Mouse (Mus musculus): Measurements from ENCODE around the gene Tctex1d4. TPM values are rescaled to one million over a fixed set of nuclear protein-coding genes. Genes with fewer than 3 reads are reported as not detected.

Gene Tctex1d4
- total and polyA plus RNA-seq, 3 experiments = 0.31 to 1.3 TPM; not detected in 1

DNA sequence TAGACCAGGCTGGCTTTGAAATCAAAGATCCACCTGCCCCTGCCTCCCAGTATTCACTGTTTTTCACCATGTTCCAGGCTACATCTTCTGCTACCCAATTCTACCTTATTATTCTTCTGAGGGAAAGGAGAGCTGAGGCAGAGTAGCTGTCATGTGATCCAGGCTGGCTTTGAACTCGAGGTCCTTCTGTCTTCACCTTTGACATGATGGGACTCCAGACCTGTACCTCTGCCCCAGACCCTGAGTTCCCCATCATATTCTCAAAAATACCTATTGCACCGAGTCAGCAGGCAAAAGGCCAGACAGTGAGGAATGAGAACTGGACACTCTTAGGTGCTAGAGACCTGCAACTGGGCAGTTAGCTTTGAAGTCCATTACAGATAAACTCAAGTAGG, 8.0 kb downstream of the Tctex1d4 start:
- Histone ChIP-seq H3K4me3 (ENCODE audit: control insufficient read depth in 1 of 2, insufficient read depth in 1 of 2, low read depth in 2 of 2, low read length in 2 of 2) (peak overlapping the region in 1 of 2 experiments; percentile 82; a peak in 1 of 4 replicates), H3K27ac (ENCODE audit: control insufficient read depth, low read depth, low read length) (no peak overlapping the region), H3K79me2 (ENCODE audit: control insufficient read depth, insufficient read depth, low read length, poor library complexity) (peaks cover 9% of the 10 kb centered on the region), H3K27me3 (ENCODE audit: control insufficient read depth in 1 of 2, insufficient read depth in 2 of 2, low read length in 2 of 2) (no peaks in the 10 kb centered on the region), H3K4me1 (ENCODE audit: control insufficient read depth in 1 of 2, insufficient read depth in 2 of 2, low read length in 2 of 2) (peaks cover 7 to 27% of the 10 kb centered on the region in 2 experiments), H3K9ac (ENCODE audit: control insufficient read depth, low read depth, low read length, poor library complexity, severe bottlenecking) (no peak overlapping the region; the same call in 1 of the 2 replicates), H3K36me3 (ENCODE audit: control insufficient read depth in 1 of 2, insufficient read depth in 2 of 2, low read length in 2 of 2) (peaks cover 0 to 4% of the 10 kb centered on the region in 2 experiments; a peak in 2 of 4 replicates), H3K9me3 (replicated peaks; ENCODE audit: insufficient read depth, low read length) (no peaks in the 10 kb centered on the region)
- TF ChIP-seq USF2 (IDR thresholded peaks at IDR 0.05; ENCODE audit: borderline replicate concordance in 1 of 2, insufficient read depth in 1 of 2, low read depth in 1 of 2, low read length in 2 of 2) (no peak), USF1 (IDR thresholded peaks at IDR 0.05; ENCODE audit: low read depth, low read length) (peak; percentile 54; the same call in 1 of the 2 replicates), MYB (IDR thresholded peaks at IDR 0.05; ENCODE audit: low read depth, low read length) (no peak)
- no peak for DNase-seq (ENCODE audit: low read depth, low spot score)

DNA sequence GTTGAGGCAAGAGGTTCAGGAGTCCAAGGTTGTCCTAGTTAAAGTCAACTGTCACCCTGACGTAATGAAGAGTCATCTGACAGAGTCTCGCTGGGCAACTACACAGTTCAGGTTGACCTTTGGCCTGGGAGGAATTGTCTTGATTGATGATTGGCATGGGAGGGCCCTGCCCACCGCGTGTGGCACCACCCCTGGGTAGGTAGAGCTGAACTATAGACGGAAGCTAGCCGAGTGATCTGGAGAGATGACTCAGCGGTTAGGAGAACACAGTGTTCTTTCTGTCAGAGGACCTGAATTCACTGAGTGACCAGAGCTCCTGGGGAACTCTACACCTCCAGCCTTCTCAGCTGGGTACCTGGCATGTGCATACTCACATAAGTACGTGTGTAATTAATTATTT, 9.4 kb downstream of the Tctex1d4 start:
- peak overlapping the region; percentile 72 for H3K9ac ChIP-seq (ENCODE audit: control insufficient read depth, low read depth, low read length, poor library complexity, severe bottlenecking)
- peaks cover 9% of the 10 kb centered on the region for H3K79me2 ChIP-seq (ENCODE audit: control insufficient read depth, insufficient read depth, low read length, poor library complexity)
- no peaks in the 10 kb centered on the region for H3K9me3 ChIP-seq (replicated peaks; ENCODE audit: insufficient read depth, low read length)
- H3K27me3 ChIP-seq (ENCODE audit: control insufficient read depth in 1 of 2, insufficient read depth in 2 of 2, low read length in 2 of 2) = no peaks in the 10 kb centered on the region
- peak overlapping the region; percentile 81 for H3K27ac ChIP-seq (ENCODE audit: control insufficient read depth, low read depth, low read length)
- H3K4me1 ChIP-seq (ENCODE audit: control insufficient read depth in 1 of 2, insufficient read depth in 2 of 2, low read length in 2 of 2) = peaks cover 7 to 27% of the 10 kb centered on the region in 2 experiments
- H3K4me3 ChIP-seq (ENCODE audit: control insufficient read depth in 1 of 2, insufficient read depth in 1 of 2, low read depth in 2 of 2, low read length in 2 of 2) = peak overlapping the region; percentile 51 to 64
- H3K36me3 ChIP-seq (ENCODE audit: control insufficient read depth in 1 of 2, insufficient read depth in 2 of 2, low read length in 2 of 2) = peaks cover 0 to 4% of the 10 kb centered on the region in 2 experiments; a peak in 2 of 4 replicates
- DNase-seq (ENCODE audit: low read depth, low spot score) = peak; percentile 79
- TF ChIP-seq CHD1 (IDR thresholded peaks at IDR 0.05; ENCODE audit: low read depth, low read length) = no peak
- no peak for TF ChIP-seq MAZ (IDR thresholded peaks at IDR 0.05; ENCODE audit: low read depth, low read length)
- peak; percentile 82 for TF ChIP-seq TBP (IDR thresholded peaks at IDR 0.05; ENCODE audit: low read depth, low read length)
- TF ChIP-seq USF2 (IDR thresholded peaks at IDR 0.05; ENCODE audit: borderline replicate concordance in 1 of 2, insufficient read depth in 1 of 2, low read depth in 1 of 2, low read length in 2 of 2) = no peak
- TF ChIP-seq ZKSCAN1 (IDR thresholded peaks at IDR 0.05; ENCODE audit: low read depth, low read length) = no peak
- peak; percentile 78; the same call in 1 of the 2 replicates for TF ChIP-seq POLR2AphosphoS2 (IDR thresholded peaks at IDR 0.05; ENCODE audit: low read length)
- peak; percentile 45; the same call in 1 of the 2 replicates for TF ChIP-seq TCF12 (IDR thresholded peaks at IDR 0.05; ENCODE audit: low read depth, low read length)
- peak; percentile 65; the same call in 1 of the 2 replicates for TF ChIP-seq ZMIZ1 (IDR thresholded peaks at IDR 0.05; ENCODE audit: low read depth, low read length)
- TF ChIP-seq HCFC1 (IDR thresholded peaks at IDR 0.05; ENCODE audit: low read depth, low read length) = no peak
- no peak for TF ChIP-seq MYB (IDR thresholded peaks at IDR 0.05; ENCODE audit: low read depth, low read length)
- no peak for TF ChIP-seq MYC (IDR thresholded peaks at IDR 0.05; ENCODE audit: low read depth, low read length)
- no peak for TF ChIP-seq POLR2AphosphoS5 (IDR thresholded peaks at IDR 0.05; ENCODE audit: borderline replicate concordance, low read depth, low read length)
- peak; percentile 70 for TF ChIP-seq MAX (IDR thresholded peaks at IDR 0.05; ENCODE audit: low read length)
- no peak for TF ChIP-seq UBTF (IDR thresholded peaks at IDR 0.05; ENCODE audit: borderline replicate concordance, insufficient read depth, low read depth, low read length)
- no peak for TF ChIP-seq E2F4 (IDR thresholded peaks at IDR 0.05; ENCODE audit: borderline replicate concordance, low read depth, low read length)
- no peak for TF ChIP-seq SMC3 (IDR thresholded peaks at IDR 0.05; ENCODE audit: low read depth, low read length)
- TF ChIP-seq TAL1 (IDR thresholded peaks at IDR 0.05; ENCODE audit: low read length) = no peak
- TF ChIP-seq EP300 (IDR thresholded peaks at IDR 0.05; ENCODE audit: low read depth in 1 of 2, low read length in 2 of 2) = peak; percentile 21 to 57; a peak in 2 of 4 replicates
- TF ChIP-seq SIN3A (IDR thresholded peaks at IDR 0.05; ENCODE audit: low read length) = no peak; the same call in 1 of the 2 replicates
- TF ChIP-seq ETS1 (IDR thresholded peaks at IDR 0.05; ENCODE audit: low read depth, low read length) = peak; percentile 45; the same call in 1 of the 2 replicates
- peak in 1 of 2 experiments; percentile 89; a peak in 2 of 4 replicates for TF ChIP-seq POLR2A (IDR thresholded peaks at IDR 0.05; ENCODE audit: control insufficient read depth in 1 of 2, insufficient read depth in 1 of 2, low read depth in 1 of 2, low read length in 2 of 2, poor library complexity in 1 of 2)
- no peak for TF ChIP-seq KAT2A (conservative IDR thresholded peaks at IDR 0.05; ENCODE audit: low read depth, low read length)
- no peak for TF ChIP-seq MEF2A (IDR thresholded peaks at IDR 0.05; ENCODE audit: extremely low read depth, insufficient replicate concordance, low read depth, low read length, poor library complexity, severe bottlenecking)
- TF ChIP-seq NELFE (IDR thresholded peaks at IDR 0.05; ENCODE audit: low read depth, low read length) = peak; percentile 86
- peak; percentile 89 for TF ChIP-seq GABPA (IDR thresholded peaks at IDR 0.05; ENCODE audit: low read depth, low read length)
- TF ChIP-seq CHD2 (IDR thresholded peaks at IDR 0.05; ENCODE audit: low read length) = no peak
- no peak for TF ChIP-seq RCOR1 (IDR thresholded peaks at IDR 0.05; ENCODE audit: low read depth, low read length)
- 0 out of 2 replicates have a peak, but pooled peaks have one; percentile 20 for TF ChIP-seq ELF1 (IDR thresholded peaks at IDR 0.05; ENCODE audit: low read depth, low read length)
- TF ChIP-seq MAFK (IDR thresholded peaks at IDR 0.05; ENCODE audit: borderline replicate concordance, low read depth, low read length) = peak; percentile 84; the same call in 1 of the 2 replicates

All from MEL (cell line).